Mouse (Mus musculus) hindbrain, embryonic 13.5 days (tissue): ENCODE measurements at regions not wholly inside any gene's neighbourhood (a gene's known extent, or its start where the extent isn't known, plus 50 kb on each side); places are given as distances from the start of the nearest gene placed in this dataset.

Source experiments
- ATAC-seq: fragments of 200-750 bp; cut with Nextera tagmentation; 2 replicates; pipeline ENCODE4 v1.8.0; 2017; ENCODE audit warnings: moderate TSS enrichment; ENCODE audit not compliant: low FRiP score
- H3K27ac ChIP-seq: fragments of 300-500 bp; sonication (generic); 2 replicates; pipeline ENCODE4 v1.5.1; 2015; ENCODE audit warnings: inconsistent platforms, mild to moderate bottlenecking, moderate library complexity
- H3K27me3 ChIP-seq: fragments of 300-500 bp; sonication (generic); 2 replicates; pipeline ENCODE4 v1.6.1; 2015; ENCODE audit warnings: mild to moderate bottlenecking, inconsistent platforms
- H3K36me3 ChIP-seq: fragments of 300-500 bp; sonication (generic); 2 replicates; pipeline ENCODE4 v1.6.1; 2015; ENCODE audit warnings: mild to moderate bottlenecking, inconsistent platforms
- H3K4me1 ChIP-seq: fragments of 300-500 bp; sonication (generic); replicated peaks from 2 replicates; pipeline ENCODE4 v1.6.1; 2015; ENCODE audit warnings: inconsistent platforms
- H3K4me2 ChIP-seq: fragments of 300-500 bp; sonication (generic); 2 replicates; pipeline ENCODE4 v1.6.1; 2015; ENCODE audit warnings: inconsistent platforms, mild to moderate bottlenecking, moderate library complexity
- H3K4me3 ChIP-seq: fragments of 300-500 bp; sonication (generic); 2 replicates; pipeline ENCODE4 v1.5.1; 2015; ENCODE audit warnings: mild to moderate bottlenecking, inconsistent platforms
- H3K9ac ChIP-seq: fragments of 300-500 bp; sonication (generic); 2 replicates; pipeline ENCODE4 v1.6.1; 2015; ENCODE audit warnings: mild to moderate bottlenecking, inconsistent platforms
- H3K9me3 ChIP-seq: fragments of 300-500 bp; sonication (generic); 2 replicates; pipeline ENCODE4 v1.6.1; 2016; ENCODE audit warnings: inconsistent platforms
- WGBS: fragments of 180-500 bp; shearing (Covaris S2); methylation state at CpG from one replicate; pipeline ENCODE4 v1.1.7; 2015; 5-methylcytosine and 5-hydroxymethylcytosine counted together

GRCm38 (mm10) chr13:44133436-44133835 lies 348.9 kb downstream of the Cd83 start:
- Histone ChIP-seq H3K27me3 (no peaks in the 10 kb centered on the region), H3K9ac (no peak overlapping the region), H3K36me3 (no peaks in the 10 kb centered on the region), H3K27ac (no peak overlapping the region), H3K4me2 (no peak overlapping the region), H3K4me1 (peaks cover 6% of the 10 kb centered on the region; the same call in 1 of the 2 replicates), H3K9me3 (no peaks in the 10 kb centered on the region; the same call in 1 of the 2 replicates), H3K4me3 (no peak overlapping the region)
- ATAC-seq = no peak
- WGBS = 40% methylated on average over 9 of the region's 9 CpGs

DNA sequence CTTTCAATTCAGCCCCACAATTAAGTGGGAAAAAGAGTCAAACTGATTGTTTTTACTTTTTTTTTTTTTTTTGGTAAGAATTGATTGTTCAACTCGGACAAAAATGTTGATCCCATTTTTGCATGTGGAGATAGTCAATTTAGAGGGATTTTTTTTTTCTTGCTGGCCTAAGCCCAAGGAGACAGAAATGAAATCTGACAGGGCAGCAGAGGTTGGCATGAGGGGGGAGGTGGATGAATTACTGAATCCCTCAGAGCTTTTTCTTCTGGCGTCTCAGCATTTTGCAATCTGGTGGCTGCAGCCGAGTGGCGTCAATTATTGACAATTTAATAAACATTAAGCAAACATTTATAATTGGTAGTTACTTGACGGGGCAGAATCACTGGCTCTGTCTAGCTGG lies 356.6 kb downstream of the Cd83 start:
- ATAC-seq = no peak
- Histone ChIP-seq H3K4me1 (no peaks in the 10 kb centered on the region; the same call in 1 of the 2 replicates), H3K27me3 (no peaks in the 10 kb centered on the region), H3K9ac (no peak overlapping the region), H3K9me3 (0 out of 2 replicates have a peak, but pooled peaks cover 6% of the 10 kb centered on the region), H3K36me3 (no peaks in the 10 kb centered on the region), H3K27ac (no peak overlapping the region), H3K4me3 (no peak overlapping the region), H3K4me2 (no peak overlapping the region)
- WGBS = 60% methylated on average over 5 of the region's 5 CpGs

- Histone ChIP-seq H3K9me3 (0 out of 2 replicates have a peak, but pooled peaks cover 6% of the 10 kb centered on the region), H3K27me3 (no peaks in the 10 kb centered on the region), H3K4me1 (no peaks in the 10 kb centered on the region; the same call in 1 of the 2 replicates), H3K4me3 (no peak overlapping the region), H3K9ac (no peak overlapping the region), H3K36me3 (no peaks in the 10 kb centered on the region), H3K4me2 (no peak overlapping the region), H3K27ac (no peak overlapping the region)
- no peak for ATAC-seq
- WGBS = 94% methylated on average over 4 of the region's 4 CpGs
Observed at GRCm38 (mm10) chr13:44145441-44145840, 360.9 kb downstream of the Cd83 start.

DNA sequence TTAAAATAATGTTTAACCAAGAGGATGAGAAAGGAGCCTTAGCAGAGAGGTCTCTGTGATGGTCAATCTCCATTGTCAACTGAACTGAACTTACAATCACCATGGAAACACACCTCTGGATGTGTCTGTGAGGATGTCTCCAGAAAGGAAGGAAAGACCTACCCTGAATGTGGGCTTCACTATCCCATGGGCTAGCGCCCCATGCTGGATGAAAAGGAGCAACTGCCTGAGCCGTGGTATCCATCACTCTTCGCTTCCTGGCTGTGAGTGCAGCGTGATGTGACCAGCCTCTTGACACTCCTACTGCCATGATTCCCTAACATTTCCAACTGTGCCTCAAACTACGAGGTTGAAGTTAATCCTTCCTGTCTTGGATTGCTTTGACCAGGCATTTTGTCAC lies 363.3 kb downstream of the Cd83 start:
- H3K27ac ChIP-seq = no peak overlapping the region
- H3K4me3 ChIP-seq = no peak overlapping the region
- no peak overlapping the region for H3K4me2 ChIP-seq
- no peak overlapping the region for H3K9ac ChIP-seq
- peaks cover 2% of the 10 kb centered on the region; the same call in 1 of the 2 replicates for H3K4me1 ChIP-seq
- 83% methylated on average over 5 of the region's 5 CpGs for WGBS
- H3K27me3 ChIP-seq = no peaks in the 10 kb centered on the region
- no peaks in the 10 kb centered on the region for H3K36me3 ChIP-seq
- H3K9me3 ChIP-seq = 0 out of 2 replicates have a peak, but pooled peaks cover 6% of the 10 kb centered on the region
- no peak for ATAC-seq

- Histone ChIP-seq H3K4me2 (no peak overlapping the region), H3K4me1 (peaks cover 4% of the 10 kb centered on the region; the same call in 1 of the 2 replicates), H3K9me3 (0 out of 2 replicates have a peak, but pooled peaks cover 5% of the 10 kb centered on the region), H3K36me3 (no peaks in the 10 kb centered on the region), H3K27ac (no peak overlapping the region), H3K4me3 (no peak overlapping the region), H3K9ac (no peak overlapping the region), H3K27me3 (no peaks in the 10 kb centered on the region)
- no peak for ATAC-seq
- WGBS = 93% methylated on average over 3 of the region's 3 CpGs
Observed at GRCm38 (mm10) chr13:44149499-44149898, 364.9 kb downstream of the Cd83 start.

DNA sequence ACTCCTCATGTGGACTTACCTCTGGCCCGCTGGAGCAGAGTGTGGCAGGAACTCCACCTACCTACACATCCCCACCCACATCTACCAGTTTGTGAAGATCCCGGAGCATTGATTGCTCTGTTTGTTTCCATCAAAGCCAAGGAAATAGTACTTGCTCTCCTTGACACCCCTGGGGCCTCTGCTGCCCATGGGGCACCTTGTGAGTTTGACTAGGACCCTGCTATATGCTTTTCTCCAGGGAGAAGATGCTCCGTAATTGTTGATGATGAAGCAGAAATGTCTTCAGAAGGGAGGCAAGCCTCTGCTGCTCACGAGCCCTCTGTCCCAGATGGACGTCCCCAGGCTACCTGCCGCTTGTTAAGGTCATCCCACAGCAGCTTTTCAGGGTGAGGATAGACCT lies 367.0 kb downstream of the Cd83 start:
- ATAC-seq = no peak
- Histone ChIP-seq H3K4me3 (no peak overlapping the region), H3K4me2 (no peak overlapping the region), H3K27ac (no peak overlapping the region), H3K9ac (no peak overlapping the region), H3K4me1 (peaks cover 4% of the 10 kb centered on the region; the same call in 1 of the 2 replicates), H3K36me3 (no peaks in the 10 kb centered on the region), H3K27me3 (no peaks in the 10 kb centered on the region), H3K9me3 (no peaks in the 10 kb centered on the region)
- WGBS = 83% methylated on average over 6 of the region's 6 CpGs

- H3K27me3 ChIP-seq = no peaks in the 10 kb centered on the region
- ATAC-seq = no peak
- no peaks in the 10 kb centered on the region for H3K9me3 ChIP-seq
- no peaks in the 10 kb centered on the region for H3K36me3 ChIP-seq
- no peak overlapping the region for H3K27ac ChIP-seq
- H3K4me3 ChIP-seq = no peak overlapping the region
- 73% methylated on average over 10 of the region's 10 CpGs for WGBS
- H3K9ac ChIP-seq = no peak overlapping the region
- H3K4me1 ChIP-seq = peaks cover 4% of the 10 kb centered on the region; the same call in 1 of the 2 replicates
- H3K4me2 ChIP-seq = no peak overlapping the region
Observed at GRCm38 (mm10) chr13:44152806-44153613, 368.4 kb downstream of the Cd83 start.

DNA sequence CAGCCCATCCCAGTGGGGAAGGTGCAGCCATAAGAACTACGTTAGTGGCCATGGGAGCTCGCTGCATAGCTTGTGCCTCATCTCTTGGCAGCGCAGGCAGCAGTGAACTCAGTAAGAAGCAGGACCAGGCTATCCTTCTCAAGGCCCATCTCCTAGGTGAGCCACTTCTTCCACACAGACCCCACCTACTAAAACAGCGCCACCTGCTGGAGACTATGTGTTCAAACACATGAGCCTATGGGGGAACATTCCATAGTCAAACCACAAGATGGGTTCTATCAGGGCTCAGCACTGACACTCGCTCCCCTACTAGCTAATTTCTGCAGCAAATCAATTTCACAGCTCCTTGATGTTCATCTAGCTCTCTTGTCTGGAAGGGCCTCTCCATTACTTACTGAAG lies 369.2 kb downstream of the Cd83 start:
- Histone ChIP-seq H3K9ac (no peak overlapping the region), H3K9me3 (no peaks in the 10 kb centered on the region), H3K4me3 (no peak overlapping the region), H3K4me1 (peaks cover 4% of the 10 kb centered on the region; the same call in 1 of the 2 replicates), H3K27me3 (no peaks in the 10 kb centered on the region), H3K27ac (no peak overlapping the region), H3K36me3 (no peaks in the 10 kb centered on the region), H3K4me2 (no peak overlapping the region)
- no peak for ATAC-seq
- 90% methylated on average over 5 of the region's 5 CpGs for WGBS

GRCm38 (mm10) chr13:44155956-44156355 lies 371.4 kb downstream of the Cd83 start:
- Histone ChIP-seq H3K4me3 (no peak overlapping the region), H3K9ac (no peak overlapping the region), H3K36me3 (no peaks in the 10 kb centered on the region), H3K9me3 (no peaks in the 10 kb centered on the region), H3K27me3 (no peaks in the 10 kb centered on the region), H3K4me1 (peaks cover 4% of the 10 kb centered on the region; the same call in 1 of the 2 replicates), H3K27ac (no peak overlapping the region), H3K4me2 (no peak overlapping the region)
- no peak for ATAC-seq
- 89% methylated on average over 4 of the region's 4 CpGs for WGBS

GRCm38 (mm10) chr13:44156546-44156945 lies 372.0 kb downstream of the Cd83 start:
- Histone ChIP-seq H3K27me3 (no peaks in the 10 kb centered on the region), H3K36me3 (no peaks in the 10 kb centered on the region), H3K4me3 (no peak overlapping the region), H3K27ac (no peak overlapping the region), H3K4me1 (peaks cover 4% of the 10 kb centered on the region; the same call in 1 of the 2 replicates), H3K4me2 (no peak overlapping the region), H3K9me3 (no peaks in the 10 kb centered on the region), H3K9ac (no peak overlapping the region)
- ATAC-seq = no peak
- WGBS = 81% methylated on average over 3 of the region's 3 CpGs

DNA sequence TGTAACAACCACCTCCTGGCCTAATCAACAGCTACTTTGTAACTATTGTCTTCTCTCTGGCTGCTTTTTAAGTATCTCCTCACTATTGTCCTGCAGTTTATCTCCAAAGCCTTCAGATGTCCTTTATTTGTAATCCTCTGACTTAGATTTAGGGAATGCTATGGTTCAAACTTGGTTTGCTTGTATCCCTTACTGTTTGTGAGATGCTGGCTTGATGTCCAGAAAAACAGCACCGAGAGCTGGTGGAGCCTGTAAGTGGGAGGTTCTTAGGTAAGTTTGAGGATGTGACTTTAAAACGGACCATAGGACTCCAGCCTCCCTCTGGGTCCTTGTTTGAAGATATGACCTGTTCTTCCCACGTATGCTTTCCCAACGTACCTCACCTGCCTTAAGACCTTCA lies 372.7 kb downstream of the Cd83 start:
- no peak overlapping the region for H3K9ac ChIP-seq
- 91% methylated on average over 4 of the region's 4 CpGs for WGBS
- no peaks in the 10 kb centered on the region for H3K9me3 ChIP-seq

DNA sequence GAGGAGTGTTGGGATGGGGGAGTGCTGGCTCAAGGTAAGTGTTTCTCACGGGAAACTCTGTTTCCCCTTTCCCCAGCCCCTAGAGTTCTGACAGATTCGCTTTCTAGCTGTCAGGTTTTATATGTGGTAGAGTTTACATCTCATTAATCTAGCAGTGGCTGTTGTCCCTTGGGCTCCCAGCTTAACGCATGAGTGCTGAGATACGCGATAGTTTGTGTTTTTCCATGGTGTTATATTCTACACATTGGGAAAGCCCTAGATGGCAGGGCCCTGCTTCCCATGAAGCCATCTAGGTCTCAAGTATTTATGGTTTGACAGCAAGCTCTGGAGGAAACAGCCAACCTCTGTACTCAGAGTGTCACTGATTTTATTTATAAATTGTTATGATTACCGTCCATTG lies 373.8 kb downstream of the Cd83 start:
- no peaks in the 10 kb centered on the region; the same call in 1 of the 2 replicates for H3K4me1 ChIP-seq
- ATAC-seq = no peak
- no peaks in the 10 kb centered on the region for H3K9me3 ChIP-seq
- 65% methylated on average over 6 of the region's 6 CpGs for WGBS
- no peak overlapping the region for H3K4me3 ChIP-seq
- H3K27ac ChIP-seq = no peak overlapping the region
- H3K27me3 ChIP-seq = no peaks in the 10 kb centered on the region
- H3K9ac ChIP-seq = no peak overlapping the region
- H3K36me3 ChIP-seq = no peaks in the 10 kb centered on the region
- no peak overlapping the region for H3K4me2 ChIP-seq

More for the DNA sequence above, 372.7 kb downstream of the Cd83 start:
- Histone ChIP-seq H3K4me1 (peaks cover 4% of the 10 kb centered on the region; the same call in 1 of the 2 replicates), H3K4me2 (no peak overlapping the region), H3K27me3 (no peaks in the 10 kb centered on the region), H3K36me3 (no peaks in the 10 kb centered on the region), H3K4me3 (no peak overlapping the region), H3K27ac (no peak overlapping the region)
- ATAC-seq = no peak

DNA sequence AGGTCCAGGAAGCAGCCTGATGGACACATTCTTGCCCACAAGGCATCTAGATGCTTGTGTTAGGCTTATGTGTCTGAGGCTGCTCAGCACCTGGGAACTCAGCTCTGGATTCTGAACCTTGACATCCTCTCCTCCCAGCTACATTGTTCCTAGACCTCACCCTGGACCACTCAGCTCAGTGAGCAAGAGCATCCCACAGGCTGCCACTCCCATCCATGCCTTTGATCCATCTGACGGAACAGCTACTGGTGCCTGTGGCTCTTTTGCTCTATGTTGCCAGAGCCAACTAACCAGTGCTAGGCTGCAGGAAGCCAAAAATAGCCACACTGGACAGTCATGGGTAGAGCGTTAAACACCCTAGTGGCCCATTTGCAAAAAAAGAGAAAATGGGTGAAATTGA lies 374.8 kb downstream of the Cd83 start:
- H3K36me3 ChIP-seq = no peaks in the 10 kb centered on the region
- 76% methylated on average over 2 of the region's 2 CpGs for WGBS
- no peak overlapping the region for H3K4me3 ChIP-seq

More for the DNA sequence above, 374.8 kb downstream of the Cd83 start:
- H3K27ac ChIP-seq = no peak overlapping the region
- ATAC-seq = no peak
- no peak overlapping the region for H3K9ac ChIP-seq
- no peaks in the 10 kb centered on the region for H3K9me3 ChIP-seq
- H3K4me1 ChIP-seq = no peaks in the 10 kb centered on the region; the same call in 1 of the 2 replicates
- no peak overlapping the region for H3K4me2 ChIP-seq
- H3K27me3 ChIP-seq = no peaks in the 10 kb centered on the region
